Mouse (Mus musculus) CH12.LX (cell line): Measurements from ENCODE around the gene Qsox2. TPM values are rescaled to one million over a fixed set of nuclear protein-coding genes. Genes with fewer than 3 reads are reported as not detected.

Source experiments
- DNase-seq: peaks from one replicate; pipeline ENCODE4 v3.0.0-alpha.2; 2013; ENCODE audit errors: extremely low read depth
- H3K27ac ChIP-seq: 2 replicates; pipeline ENCODE4 v1.5.1; 2012; ENCODE audit warnings: low read depth, mild to moderate bottlenecking, control low read depth, moderate library complexity; ENCODE audit not compliant: insufficient read depth
- H3K27me3 ChIP-seq: replicated peaks from 2 replicates; pipeline ENCODE3; 2012; ENCODE audit warnings: inconsistent platforms
- H3K36me3 ChIP-seq, 2 experiments: replicated peaks in 1 of 2; 2 replicates each; pipeline versions ENCODE3 to v1.6.1; 2012; ENCODE audit warnings: inconsistent platforms in 1 of 2, low read length in 1 of 2, mild to moderate bottlenecking in 1 of 2, mixed read lengths in 1 of 2, moderate library complexity in 1 of 2; ENCODE audit not compliant: control insufficient read depth in 1 of 2, insufficient read depth in 1 of 2
- H3K4me1 ChIP-seq, 2 experiments: 2 replicates each; pipeline ENCODE4 v1.6.1; 2012; ENCODE audit warnings: inconsistent platforms in 1 of 2, moderate library complexity in 1 of 2; ENCODE audit not compliant: insufficient read depth in 2 of 2, control insufficient read depth in 1 of 2
- H3K4me2 ChIP-seq: 2 replicates; pipeline ENCODE4 v1.6.1; 2012; ENCODE audit warnings: low read depth, mild to moderate bottlenecking, control low read depth; ENCODE audit not compliant: poor library complexity, insufficient read depth, severe bottlenecking
- H3K4me3 ChIP-seq, 3 experiments: fragments of 150-350 bp in 1 of 3; sonication (generic) in 1 of 3; replicated peaks in 1 of 3; 2 replicates each; pipeline versions ENCODE3 to v1.5.1; 2011 to 2012; ENCODE audit warnings: low read depth in 2 of 3, low read length in 2 of 3, mild to moderate bottlenecking in 2 of 3, moderate library complexity in 2 of 3, control low read depth in 1 of 3, improper control_type of control experiment in 1 of 3, inconsistent platforms in 1 of 3, mixed read lengths in 1 of 3; ENCODE audit not compliant: poor library complexity in 1 of 3
- H3K79me2 ChIP-seq: replicated peaks from 2 replicates; pipeline ENCODE4 v1.6.1; 2012; ENCODE audit warnings: mild to moderate bottlenecking, moderate library complexity; ENCODE audit not compliant: control insufficient read depth, poor library complexity, insufficient read depth, severe bottlenecking; ENCODE audit errors: extremely low read depth
- H3K9ac ChIP-seq: 2 replicates; pipeline ENCODE4 v1.6.1; 2012; ENCODE audit warnings: low read depth, mild to moderate bottlenecking, control low read depth, moderate library complexity; ENCODE audit not compliant: insufficient read depth
- H3K9me3 ChIP-seq: replicated peaks from 2 replicates; pipeline ENCODE3; 2012; ENCODE audit warnings: low read length, inconsistent platforms, mixed read lengths
- CTCF ChIP-seq, 2 experiments: IDR thresholded peaks in 1 of 2; conservative IDR thresholded peaks in 1 of 2; 2 replicates each; pipeline ENCODE4 v1.5.1; 2011 to 2012; ENCODE audit warnings: low read depth in 2 of 2, low read length in 2 of 2, improper control_type of control experiment in 1 of 2, inconsistent platforms in 1 of 2, mild to moderate bottlenecking in 1 of 2, moderate library complexity in 1 of 2
- ELF1 ChIP-seq: IDR thresholded peaks from 2 replicates; pipeline ENCODE4 v1.6.1; 2014; ENCODE audit warnings: low read depth, mild to moderate bottlenecking, inconsistent platforms, low read length, improper control_type of control experiment
- EP300 ChIP-seq: IDR thresholded peaks from 2 replicates; pipeline ENCODE4 v1.6.1; 2011; ENCODE audit warnings: low read length, improper control_type of control experiment
- GABPA ChIP-seq: IDR thresholded peaks from 2 replicates; pipeline ENCODE4 v1.6.1; 2012; ENCODE audit warnings: low read depth, low read length, improper control_type of control experiment, inconsistent platforms; ENCODE audit not compliant: insufficient replicate concordance
- HCFC1 ChIP-seq: IDR thresholded peaks from 2 replicates; pipeline ENCODE4 v1.6.1; 2012; ENCODE audit warnings: low read depth, mild to moderate bottlenecking, inconsistent platforms, low read length, improper control_type of control experiment
- JUN ChIP-seq: IDR thresholded peaks from 2 replicates; pipeline ENCODE4 v1.6.1; 2011; ENCODE audit warnings: low read depth, mild to moderate bottlenecking, low read length, improper control_type of control experiment, moderate library complexity; ENCODE audit not compliant: insufficient read depth
- KAT2A ChIP-seq: IDR thresholded peaks from 2 replicates; pipeline ENCODE4 v1.6.1; 2012; ENCODE audit warnings: low read length, improper control_type of control experiment, inconsistent platforms; ENCODE audit not compliant: insufficient replicate concordance
- MAFK ChIP-seq: IDR thresholded peaks from 2 replicates; pipeline ENCODE4 v1.6.1; 2011; ENCODE audit warnings: low read length, improper control_type of control experiment; ENCODE audit not compliant: insufficient replicate concordance
- MAX ChIP-seq: IDR thresholded peaks from 2 replicates; pipeline ENCODE4 v1.6.1; 2011; ENCODE audit warnings: low read length, improper control_type of control experiment
- MEF2A ChIP-seq: IDR thresholded peaks from 2 replicates; pipeline ENCODE4 v1.6.1; 2014; ENCODE audit warnings: low read depth, mild to moderate bottlenecking, inconsistent platforms, low read length, improper control_type of control experiment, borderline replicate concordance
- NELFE ChIP-seq: IDR thresholded peaks from 2 replicates; pipeline ENCODE4 v1.6.1; 2011; ENCODE audit warnings: low read depth, low read length, improper control_type of control experiment
- PAX5 ChIP-seq: IDR thresholded peaks from 2 replicates; pipeline ENCODE4 v1.6.1; 2012; ENCODE audit warnings: low read length, inconsistent platforms, mixed read lengths
- POLR2AphosphoS2 ChIP-seq: IDR thresholded peaks from 2 replicates; pipeline ENCODE4 v1.6.1; 2011; ENCODE audit warnings: low read depth, low read length, improper control_type of control experiment
- RCOR1 ChIP-seq: conservative IDR thresholded peaks from 2 replicates; pipeline ENCODE4 v1.6.1; 2012; ENCODE audit warnings: low read depth, mild to moderate bottlenecking, inconsistent platforms, low read length, improper control_type of control experiment
- SMC3 ChIP-seq: IDR thresholded peaks from 2 replicates; pipeline ENCODE4 v1.6.1; 2011; ENCODE audit warnings: low read depth, low read length, improper control_type of control experiment
- TBP ChIP-seq: conservative IDR thresholded peaks from 2 replicates; pipeline ENCODE4 v1.6.1; 2011; ENCODE audit warnings: low read depth, low read length, improper control_type of control experiment
- UBTF ChIP-seq: IDR thresholded peaks from 2 replicates; pipeline ENCODE4 v1.6.1; 2012; ENCODE audit warnings: low read depth, mild to moderate bottlenecking, inconsistent platforms, low read length, improper control_type of control experiment, moderate library complexity
- USF2 ChIP-seq: conservative IDR thresholded peaks from 2 replicates; pipeline ENCODE4 v1.6.1; 2011; ENCODE audit warnings: low read depth, low read length, improper control_type of control experiment
- ZC3H11A ChIP-seq: IDR thresholded peaks from 2 replicates; pipeline ENCODE4 v1.6.1; 2012; ENCODE audit warnings: low read depth, mild to moderate bottlenecking, inconsistent platforms, low read length, improper control_type of control experiment
- ZMIZ1 ChIP-seq: IDR thresholded peaks from 2 replicates; pipeline ENCODE4 v1.6.1; 2012; ENCODE audit warnings: low read depth, mild to moderate bottlenecking, inconsistent platforms, low read length, improper control_type of control experiment
- dilution Hi-C: fragments of 300-500 bp; cut with MboI; formaldehyde crosslinking; loops from 2 replicates; pipeline ENCODE4 v1.14.3; 2020; ENCODE audit warnings: low sequenced_read_pairs; ENCODE audit not compliant: extremely low pct_unique_long_range_greater_than_20kb, extremely low pct_ligation_motif_present
- in situ Hi-C: fragments of 300-500 bp; cut with MboI; formaldehyde crosslinking; loops from 3 replicates; pipeline ENCODE4 v1.14.3; 2019; ENCODE audit warnings: low sequenced_read_pairs, low pct_ligation_motif_present, low pct_unique_long_range_greater_than_20kb, mixed read lengths
- polyA plus RNA-seq: library from polyadenylated mRNA; unstranded; fragments of >175 nt; gene quantifications from 2 replicates; pipeline ENCODE4 v1.2.1, GENCODE M21; 2012; ENCODE audit warnings: low read depth; ENCODE audit not compliant: insufficient read length
- total RNA-seq, 2 experiments: library from RNA; depleted of rRNA; stranded (reverse); fragments of 300-350 nt in 1 of 2; fragments of >200 nt in 1 of 2; gene quantifications; 2 replicates each; pipeline ENCODE4 v1.2.3; 2012 to 2014

The Qsox2 gene
- total and polyA plus RNA-seq, 3 experiments: 6.4 to 11.5 (median 9.3) TPM

GRCm38 (mm10) chr2:26198488-26198887 is 38.8 kb downstream of the Qsox2 start:
- Histone ChIP-seq H3K9me3 (no peaks in the 10 kb centered on the region), H3K79me2 (no peaks in the 10 kb centered on the region), H3K9ac (no peak overlapping the region), H3K4me3 (no peak overlapping the region), H3K4me1 (peaks cover 13 to 22% of the 10 kb centered on the region in 2 experiments), H3K27ac (no peak overlapping the region), H3K4me2 (0 out of 2 replicates have a peak overlapping the region, but pooled peaks have one; percentile 25), H3K36me3 (no peaks in the 10 kb centered on the region), H3K27me3 (peaks cover 57% of the 10 kb centered on the region)
- TF ChIP-seq TBP: no peak
- TF ChIP-seq NELFE: no peak
- TF ChIP-seq SMC3: no peak
- no peak for TF ChIP-seq RCOR1
- no peak for TF ChIP-seq MAFK
- no peak for TF ChIP-seq PAX5
- no peak for TF ChIP-seq CTCF (conservative IDR thresholded peaks at IDR 0.05 in 1 of 2, IDR thresholded peaks at IDR 0.05 in 1 of 2; ENCODE audit: low read depth in 2 of 2, low read length in 2 of 2)
- no peak for TF ChIP-seq ZMIZ1
- no peak for TF ChIP-seq JUN
- TF ChIP-seq EP300: no peak
- no peak for DNase-seq
- in situ Hi-C loops: no loop called here
- dilution Hi-C loops: no loop called here

DNA sequence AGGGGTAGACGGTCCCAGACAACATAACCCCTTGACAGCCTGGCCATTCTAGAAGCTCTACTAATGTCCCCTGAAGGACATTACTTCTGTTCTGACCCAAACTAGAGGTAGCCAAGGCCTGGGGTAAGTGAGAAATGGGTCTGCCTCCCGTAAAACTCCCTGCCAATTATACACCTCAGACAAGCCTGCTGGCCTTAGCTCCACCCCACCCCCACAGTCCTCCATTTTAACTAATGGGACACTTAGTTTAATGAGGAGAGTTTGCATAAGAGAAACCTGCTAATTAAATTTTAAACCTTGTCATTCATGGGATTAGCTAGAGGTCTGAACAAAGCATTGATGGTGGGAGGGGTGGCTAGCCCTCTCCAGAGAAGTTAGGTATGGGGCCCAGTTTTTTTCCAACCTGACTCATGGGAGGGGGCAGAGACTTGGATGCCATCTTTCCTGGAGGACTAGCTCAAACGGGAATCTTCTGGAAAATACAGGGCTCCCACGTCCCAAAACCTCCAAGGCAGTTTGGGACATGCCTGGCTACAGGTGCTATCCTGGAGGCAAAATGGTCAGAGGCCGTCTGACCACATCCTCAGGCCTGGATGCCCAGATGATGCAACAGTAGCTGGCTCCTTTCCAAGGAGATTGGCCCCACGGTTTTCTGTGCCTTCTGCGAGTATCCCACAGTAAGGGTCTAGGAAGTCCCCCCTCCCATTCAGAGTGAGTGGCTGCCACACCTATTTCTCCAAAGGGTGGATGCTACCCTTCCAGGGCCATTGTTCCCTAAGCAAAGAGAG is 42.6 kb downstream of the Qsox2 start:
- dilution Hi-C loops: no loop called here
- in situ Hi-C loops: no loop called here
- H3K27ac ChIP-seq: no peak overlapping the region
- H3K9ac ChIP-seq: no peak overlapping the region
- H3K36me3 ChIP-seq: no peaks in the 10 kb centered on the region
- H3K79me2 ChIP-seq: no peaks in the 10 kb centered on the region
- no peak overlapping the region for H3K4me2 ChIP-seq
- H3K9me3 ChIP-seq: no peaks in the 10 kb centered on the region
- H3K27me3 ChIP-seq: peaks cover 53% of the 10 kb centered on the region
- peaks cover 13 to 22% of the 10 kb centered on the region in 2 experiments for H3K4me1 ChIP-seq
- H3K4me3 ChIP-seq: no peak overlapping the region
- TF ChIP-seq USF2 (no peak), HCFC1 (no peak), KAT2A (no peak), POLR2AphosphoS2 (no peak), ZC3H11A (no peak), SMC3 (no peak), UBTF (no peak), MEF2A (no peak), MAX (no peak), GABPA (no peak), ELF1 (no peak), CTCF (conservative IDR thresholded peaks at IDR 0.05 in 1 of 2, IDR thresholded peaks at IDR 0.05 in 1 of 2; ENCODE audit: low read depth in 2 of 2, low read length in 2 of 2) (no peak)
- DNase-seq: no peak
